Mouse (Mus musculus) lung, embryonic 15.5 days (tissue): Measurements from ENCODE around the gene Cmtm4. TPM values are rescaled to one million over a fixed set of nuclear protein-coding genes. Genes with fewer than 3 reads are reported as not detected.

Source experiments
- ATAC-seq: fragments of 200-750 bp; cut with Nextera tagmentation; 2 replicates; pipeline ENCODE4 v1.8.0; 2017; ENCODE audit warnings: moderate number of reproducible peaks, borderline replicate concordance; ENCODE audit not compliant: low FRiP score, low TSS enrichment; ENCODE audit errors: extremely low read depth
- H3K27ac ChIP-seq: fragments of 300-500 bp; sonication (generic); 2 replicates; pipeline ENCODE4 v1.5.1; 2015; ENCODE audit warnings: moderate library complexity, mild to moderate bottlenecking, inconsistent platforms
- H3K27me3 ChIP-seq: fragments of 300-500 bp; sonication (generic); 2 replicates; pipeline ENCODE4 v1.6.1; 2015; ENCODE audit warnings: inconsistent platforms
- H3K36me3 ChIP-seq: fragments of 300-500 bp; sonication (generic); 2 replicates; pipeline ENCODE4 v1.6.1; 2015; ENCODE audit warnings: inconsistent platforms
- H3K4me1 ChIP-seq: fragments of 300-500 bp; sonication (generic); 2 replicates; pipeline ENCODE4 v1.6.1; 2015; ENCODE audit warnings: inconsistent platforms
- H3K4me2 ChIP-seq: fragments of 300-500 bp; sonication (generic); 2 replicates; pipeline ENCODE4 v1.6.1; 2015; ENCODE audit warnings: inconsistent platforms, mild to moderate bottlenecking, moderate library complexity
- H3K4me3 ChIP-seq: fragments of 300-500 bp; sonication (generic); 2 replicates; pipeline ENCODE4 v1.5.1; 2015; ENCODE audit warnings: mild to moderate bottlenecking, inconsistent platforms
- H3K9ac ChIP-seq: fragments of 300-500 bp; sonication (generic); 2 replicates; pipeline ENCODE4 v1.6.1; 2015; ENCODE audit warnings: inconsistent platforms
- H3K9me3 ChIP-seq: fragments of 300-500 bp; sonication (generic); 2 replicates; pipeline ENCODE4 v1.6.1; 2016; ENCODE audit warnings: inconsistent platforms
- WGBS: fragments of 180-500 bp; shearing (Covaris S2); methylation state at CpG from one replicate; pipeline ENCODE4 v1.1.7; 2015; 5-methylcytosine and 5-hydroxymethylcytosine counted together
- polyA plus RNA-seq: library from polyadenylated mRNA; unstranded; fragments of >200 nt; fragmentation: Nextera tagmentation; extraction: Ambion mirVana; gene quantifications from 2 replicates; pipeline ENCODE4 v1.2.1, GENCODE M21; 2015

The Cmtm4 gene
- polyA plus RNA-seq, 1 experiment from 2014 or later: 2.6 TPM

GRCm38 (mm10) chr8:104370071-104370470 is 25.5 kb downstream of the Cmtm4 start:
- Histone ChIP-seq H3K27ac (no peak overlapping the region), H3K36me3 (no peaks in the 10 kb centered on the region), H3K9ac (no peak overlapping the region), H3K9me3 (no peaks in the 10 kb centered on the region), H3K4me1 (peaks cover 11% of the 10 kb centered on the region; the same call in 1 of the 2 replicates), H3K4me2 (no peak overlapping the region), H3K27me3 (no peaks in the 10 kb centered on the region), H3K4me3 (no peak overlapping the region)
- no peak for ATAC-seq
- WGBS: 62% methylated on average over 6 of the region's 6 CpGs

- H3K36me3 ChIP-seq: no peaks in the 10 kb centered on the region
- H3K27me3 ChIP-seq: no peaks in the 10 kb centered on the region
- 70% methylated on average over 12 of the region's 12 CpGs for WGBS
- no peaks in the 10 kb centered on the region for H3K9me3 ChIP-seq
- no peak overlapping the region for H3K4me2 ChIP-seq
- no peak for ATAC-seq
- H3K4me3 ChIP-seq: no peak overlapping the region
- no peak overlapping the region for H3K9ac ChIP-seq
- peak overlapping the region; percentile 20; the same call in 1 of the 2 replicates for H3K27ac ChIP-seq
- peaks cover 6% of the 10 kb centered on the region; the same call in 1 of the 2 replicates for H3K4me1 ChIP-seq
Measured at GRCm38 (mm10) chr8:104369591-104369990, 26.0 kb downstream of the Cmtm4 start.

- Histone ChIP-seq H3K27me3 (no peaks in the 10 kb centered on the region), H3K27ac (no peak overlapping the region), H3K36me3 (no peaks in the 10 kb centered on the region), H3K4me1 (peaks cover 3% of the 10 kb centered on the region; the same call in 1 of the 2 replicates), H3K4me2 (no peak overlapping the region), H3K9me3 (no peaks in the 10 kb centered on the region), H3K4me3 (no peak overlapping the region), H3K9ac (no peak overlapping the region)
- no peak for ATAC-seq
- 63% methylated on average over 5 of the region's 5 CpGs for WGBS
Measured at GRCm38 (mm10) chr8:104367398-104367797, 28.2 kb downstream of the Cmtm4 start.

- 90% methylated on average over 9 of the region's 9 CpGs for WGBS
- Histone ChIP-seq H3K9ac (no peak overlapping the region), H3K4me2 (no peak overlapping the region), H3K27me3 (no peaks in the 10 kb centered on the region), H3K4me3 (no peak overlapping the region), H3K4me1 (peaks cover 3% of the 10 kb centered on the region; the same call in 1 of the 2 replicates), H3K27ac (no peak overlapping the region), H3K36me3 (no peaks in the 10 kb centered on the region), H3K9me3 (no peaks in the 10 kb centered on the region)
- ATAC-seq: no peak
Measured at GRCm38 (mm10) chr8:104365695-104366094, 29.9 kb downstream of the Cmtm4 start.

- Histone ChIP-seq H3K36me3 (peaks cover 7% of the 10 kb centered on the region; the same call in 1 of the 2 replicates), H3K9me3 (no peaks in the 10 kb centered on the region), H3K4me1 (no peaks in the 10 kb centered on the region), H3K27ac (no peak overlapping the region), H3K9ac (no peak overlapping the region), H3K4me3 (no peak overlapping the region), H3K27me3 (no peaks in the 10 kb centered on the region), H3K4me2 (no peak overlapping the region)
- WGBS: 75% methylated on average over 15 of the region's 15 CpGs
- ATAC-seq: no peak
Measured at GRCm38 (mm10) chr8:104359778-104360456, 35.7 kb downstream of the Cmtm4 start.

GRCm38 (mm10) chr8:104358637-104359036 is 37.0 kb downstream of the Cmtm4 start:
- no peak overlapping the region for H3K27ac ChIP-seq
- no peaks in the 10 kb centered on the region for H3K27me3 ChIP-seq
- peaks cover 14% of the 10 kb centered on the region; the same call in 1 of the 2 replicates for H3K36me3 ChIP-seq
- no peak overlapping the region for H3K9ac ChIP-seq
- ATAC-seq: no peak
- WGBS: 84% methylated on average over 3 of the region's 3 CpGs
- H3K4me3 ChIP-seq: no peak overlapping the region
- no peaks in the 10 kb centered on the region for H3K9me3 ChIP-seq
- H3K4me2 ChIP-seq: no peak overlapping the region
- no peaks in the 10 kb centered on the region for H3K4me1 ChIP-seq

GRCm38 (mm10) chr8:104354504-104354903 is 41.1 kb downstream of the Cmtm4 start:
- ATAC-seq: no peak
- no peak overlapping the region for H3K4me3 ChIP-seq
- H3K9me3 ChIP-seq: no peaks in the 10 kb centered on the region
- WGBS: 90% methylated on average over 10 of the region's 10 CpGs
- no peak overlapping the region for H3K27ac ChIP-seq
- no peak overlapping the region for H3K9ac ChIP-seq
- H3K4me1 ChIP-seq: no peaks in the 10 kb centered on the region
- H3K27me3 ChIP-seq: no peaks in the 10 kb centered on the region
- no peak overlapping the region for H3K4me2 ChIP-seq
- peaks cover 18% of the 10 kb centered on the region; the same call in 1 of the 2 replicates for H3K36me3 ChIP-seq

GRCm38 (mm10) chr8:104353186-104353585 is 42.4 kb downstream of the Cmtm4 start:
- WGBS: 54% methylated on average over 5 of the region's 5 CpGs
- no peak for ATAC-seq

GRCm38 (mm10) chr8:104350047-104350446 is 45.6 kb downstream of the Cmtm4 start:
- no peaks in the 10 kb centered on the region for H3K27me3 ChIP-seq
- no peak overlapping the region for H3K27ac ChIP-seq
- H3K36me3 ChIP-seq: peaks cover 40% of the 10 kb centered on the region
- no peaks in the 10 kb centered on the region for H3K9me3 ChIP-seq
- H3K4me2 ChIP-seq: no peak overlapping the region
- H3K4me3 ChIP-seq: no peak overlapping the region
- H3K9ac ChIP-seq: no peak overlapping the region
- WGBS: 66% methylated on average over 13 of the region's 13 CpGs
- no peaks in the 10 kb centered on the region for H3K4me1 ChIP-seq
- ATAC-seq: no peak

More at GRCm38 (mm10) chr8:104353186-104353585, 42.4 kb downstream of the Cmtm4 start:
- Histone ChIP-seq H3K4me2 (no peak overlapping the region), H3K4me3 (no peak overlapping the region), H3K27ac (no peak overlapping the region), H3K4me1 (no peaks in the 10 kb centered on the region), H3K27me3 (no peaks in the 10 kb centered on the region), H3K36me3 (peaks cover 18% of the 10 kb centered on the region; the same call in 1 of the 2 replicates), H3K9me3 (no peaks in the 10 kb centered on the region), H3K9ac (no peak overlapping the region)

- no peaks in the 10 kb centered on the region for H3K4me1 ChIP-seq
- no peak overlapping the region for H3K4me3 ChIP-seq
- no peak for ATAC-seq
- 68% methylated on average over 5 of the region's 5 CpGs for WGBS
- H3K27ac ChIP-seq: no peak overlapping the region
- H3K4me2 ChIP-seq: no peak overlapping the region
- H3K9me3 ChIP-seq: no peaks in the 10 kb centered on the region
- no peak overlapping the region for H3K9ac ChIP-seq
- H3K36me3 ChIP-seq: peaks cover 37% of the 10 kb centered on the region
- no peaks in the 10 kb centered on the region for H3K27me3 ChIP-seq
Measured at GRCm38 (mm10) chr8:104348971-104349370, 46.6 kb downstream of the Cmtm4 start.

- no peak overlapping the region for H3K4me2 ChIP-seq
- H3K36me3 ChIP-seq: peaks cover 36% of the 10 kb centered on the region
- WGBS: 58% methylated on average over 12 of the region's 12 CpGs
- H3K9me3 ChIP-seq: no peaks in the 10 kb centered on the region
- no peak for ATAC-seq
- H3K27me3 ChIP-seq: no peaks in the 10 kb centered on the region
- no peak overlapping the region for H3K9ac ChIP-seq
- H3K27ac ChIP-seq: no peak overlapping the region
- H3K4me1 ChIP-seq: peaks cover 11% of the 10 kb centered on the region
- no peak overlapping the region for H3K4me3 ChIP-seq
Measured at GRCm38 (mm10) chr8:104346706-104347105, 48.9 kb downstream of the Cmtm4 start.

- Histone ChIP-seq H3K4me2 (no peak overlapping the region), H3K9ac (no peak overlapping the region), H3K4me3 (no peak overlapping the region), H3K9me3 (no peaks in the 10 kb centered on the region), H3K36me3 (peaks cover 35% of the 10 kb centered on the region), H3K27ac (no peak overlapping the region), H3K4me1 (peaks cover 17% of the 10 kb centered on the region), H3K27me3 (no peaks in the 10 kb centered on the region)
- ATAC-seq: no peak
- WGBS: 84% methylated on average over 5 of the region's 5 CpGs
Measured at GRCm38 (mm10) chr8:104344622-104345021, 51.0 kb downstream of the Cmtm4 start.
